Mouse (Mus musculus): ENCODE data around the gene Crip2. TPM values are rescaled to one million over a fixed set of nuclear protein-coding genes. Genes with fewer than 3 reads are reported as not detected.

Crip2 gene
- total RNA-seq, 2 experiments from 2014 or later: 1,350 to 1,351 TPM

DNA sequence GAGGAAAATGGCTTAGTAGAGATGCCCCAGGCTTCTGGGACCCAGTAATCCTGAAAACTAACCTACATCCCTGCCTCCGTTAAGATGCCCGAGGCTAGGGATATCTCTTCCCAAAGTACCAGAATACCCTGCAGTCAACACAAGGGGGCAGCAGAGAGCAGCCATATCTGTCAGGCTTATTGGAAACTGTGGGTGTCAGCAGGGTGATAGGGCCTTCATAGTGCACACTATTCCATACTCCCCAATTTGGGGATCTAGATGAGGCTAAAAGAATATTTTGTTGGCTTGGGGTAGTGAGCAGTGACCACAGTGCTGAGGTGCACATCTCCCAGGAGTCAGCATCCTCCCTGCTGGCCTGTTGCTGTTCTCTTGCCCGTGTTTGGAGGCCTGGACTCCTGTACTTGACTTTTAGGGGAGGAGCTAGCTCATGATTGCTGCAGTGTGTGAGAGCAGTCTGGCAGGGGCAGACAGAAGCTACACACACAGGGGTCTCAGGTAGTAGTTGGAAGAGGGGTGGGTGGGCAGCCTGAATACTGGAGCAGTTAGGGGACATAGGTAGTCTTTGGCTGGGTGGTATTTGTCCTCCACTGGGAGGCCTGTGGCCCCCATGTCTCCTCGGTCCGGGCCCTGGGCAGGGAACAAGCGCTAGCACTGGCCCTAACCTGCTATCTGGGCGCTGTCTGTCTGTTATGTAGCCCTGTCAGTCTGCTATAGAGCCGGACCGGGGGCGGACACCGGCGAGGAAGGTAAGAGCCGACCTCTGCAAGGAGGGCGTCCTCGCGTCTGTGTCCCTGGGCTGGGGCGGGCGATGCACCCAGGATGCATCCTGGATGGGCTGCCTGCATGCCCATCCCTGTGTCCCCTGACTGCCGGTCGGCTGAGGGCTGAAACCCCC, 20.3 kb upstream of the Crip2 start:
- DNase-seq: peak; percentile 88 to 92
- intact Hi-C loops (cut with DNase I): loop anchor here (1.0 to 2.0 kb wide), 2 partner anchors 21 to 37 kb away; partner anchors contain the start of genes Crip2 and Tedc1

DNA sequence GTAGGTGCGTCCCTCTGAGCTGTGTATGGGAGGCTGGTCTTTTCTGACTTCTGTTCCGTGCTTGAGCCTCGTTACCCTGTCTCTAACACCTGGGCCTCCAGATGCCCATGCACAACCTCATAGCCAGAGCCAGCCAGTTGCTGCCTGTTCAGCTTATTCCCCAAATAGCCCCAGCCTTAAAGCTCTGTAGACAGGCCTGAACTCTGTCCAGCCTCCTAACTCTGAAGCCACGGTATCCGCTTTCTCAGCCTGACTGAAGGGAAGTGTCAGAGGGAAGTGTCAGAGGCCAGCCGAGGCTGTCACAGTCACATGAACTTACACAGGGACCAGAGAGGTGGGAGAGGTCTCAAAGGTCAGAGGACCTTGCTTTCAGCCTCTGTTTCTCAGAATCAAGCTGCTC, 15.3 kb upstream of the Crip2 start:
- intact Hi-C loops (cut with DNase I): no loop called here
- DNase-seq: no peak

DNA sequence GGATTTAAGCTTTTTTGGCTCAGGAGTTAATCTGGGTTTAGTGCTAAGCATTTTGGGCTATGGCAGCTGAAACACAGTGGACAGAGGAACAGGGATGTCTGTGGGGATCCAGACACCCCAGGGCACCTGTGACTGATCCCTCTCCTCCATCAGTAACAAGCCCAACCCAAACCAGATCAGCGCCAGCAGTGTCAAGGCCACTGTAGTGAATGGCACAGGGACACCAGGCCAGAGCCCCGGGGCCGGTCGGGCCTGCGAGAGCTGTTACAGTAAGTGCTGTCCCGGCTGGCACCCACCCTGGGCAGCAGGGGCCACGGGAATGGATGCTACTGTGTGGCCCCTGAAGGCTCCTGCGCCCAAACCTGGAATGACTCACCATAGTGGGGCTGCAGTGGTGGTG, 9.3 kb upstream of the Crip2 start:
- intact Hi-C loops (cut with DNase I): no loop called here
- no peak for DNase-seq

DNA sequence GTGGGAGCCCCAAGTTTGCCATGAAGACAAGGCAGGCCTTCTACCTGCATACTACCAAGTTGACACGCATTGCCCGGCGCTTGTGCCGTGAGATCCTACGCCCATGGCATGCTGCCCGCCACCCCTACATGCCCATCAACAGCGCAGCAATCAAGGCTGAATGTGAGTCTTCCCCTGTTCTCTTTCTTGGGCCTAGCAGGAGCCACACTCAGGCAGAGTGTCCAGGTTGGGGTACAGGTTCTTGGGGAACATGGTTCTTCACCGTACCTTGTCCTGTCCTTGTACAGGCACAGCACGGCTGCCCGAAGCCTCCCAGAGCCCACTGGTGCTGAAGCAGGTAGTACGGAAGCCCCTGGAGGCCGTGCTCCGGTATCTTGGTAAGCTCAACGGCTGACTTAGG, 8.4 kb upstream of the Crip2 start:
- intact Hi-C loops (cut with DNase I): no loop called here

DNA sequence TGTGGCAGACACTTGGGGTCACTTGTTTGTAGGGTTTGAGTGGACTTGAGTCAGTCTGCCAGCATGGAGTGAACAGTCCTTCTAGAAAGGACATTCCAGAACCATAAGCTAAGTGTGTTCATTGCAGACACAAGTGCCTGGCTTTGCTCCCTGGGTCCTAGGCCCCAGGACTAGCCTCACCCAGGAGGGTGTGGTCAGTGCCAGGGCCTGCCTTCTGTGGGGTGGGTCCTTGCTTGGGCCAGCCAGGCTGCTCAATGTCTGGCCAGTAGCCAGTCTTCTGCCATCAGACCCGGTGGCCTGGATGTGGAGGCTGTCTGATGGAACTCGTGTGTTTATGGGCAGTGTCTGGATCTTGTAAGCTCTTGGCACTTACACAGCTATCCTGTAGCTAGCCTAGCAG, 7.5 kb upstream of the Crip2 start:
- intact Hi-C loops (cut with DNase I): no loop called here
- peak; percentile 83 to 89 for DNase-seq

More for the DNA sequence above, 8.4 kb upstream of the Crip2 start:
- DNase-seq: no peak

DNA sequence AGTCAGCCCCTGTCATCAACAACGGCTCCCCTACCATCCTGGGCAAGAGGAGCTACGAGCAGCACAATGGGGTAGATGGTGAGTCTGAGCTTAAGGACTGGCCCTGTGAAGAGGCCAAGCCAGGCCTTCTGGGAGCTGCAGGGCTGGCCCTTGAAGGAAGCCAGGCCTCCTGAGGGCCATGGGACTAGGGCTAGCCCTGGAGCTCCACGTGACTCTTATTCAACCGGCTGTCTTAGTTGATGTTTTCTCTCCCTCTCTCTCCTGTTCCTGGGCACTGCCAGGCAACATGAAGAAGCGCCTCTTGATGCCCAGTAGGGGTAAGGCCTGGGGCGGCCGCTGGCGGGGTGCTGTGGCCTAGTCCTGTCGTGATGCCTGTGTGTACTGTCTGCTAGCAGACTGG, 6.8 kb upstream of the Crip2 start:
- DNase-seq: no peak
- intact Hi-C loops (cut with DNase I): no loop called here

DNA sequence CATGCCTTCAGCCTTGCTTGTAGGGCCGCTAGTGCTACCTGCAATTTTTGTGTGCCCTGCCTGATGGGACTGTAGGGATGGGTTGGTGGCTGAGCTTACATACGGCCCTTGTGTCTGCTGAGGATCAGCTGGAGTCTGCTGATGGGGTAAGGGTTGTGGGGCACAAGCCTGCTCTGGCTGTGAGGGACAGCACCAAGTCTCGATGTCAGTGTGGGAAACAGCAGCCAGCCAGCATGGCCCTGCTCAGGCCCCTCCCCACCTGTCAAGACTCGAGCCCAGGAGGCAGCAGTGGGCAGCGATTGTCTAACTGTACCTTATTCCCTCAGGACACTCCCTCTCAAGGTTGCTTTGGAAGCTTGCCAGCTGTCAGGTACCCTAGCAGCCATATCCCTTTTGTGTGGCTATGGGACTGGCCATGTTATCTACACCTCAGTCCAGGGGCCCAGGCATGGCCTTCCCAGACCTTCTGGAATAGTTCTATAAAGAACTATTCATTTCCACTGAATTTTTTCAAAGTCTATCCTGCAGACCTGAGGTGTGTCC, 6.1 kb upstream of the Crip2 start:
- no peak for DNase-seq
- intact Hi-C loops (cut with DNase I): no loop called here

DNA sequence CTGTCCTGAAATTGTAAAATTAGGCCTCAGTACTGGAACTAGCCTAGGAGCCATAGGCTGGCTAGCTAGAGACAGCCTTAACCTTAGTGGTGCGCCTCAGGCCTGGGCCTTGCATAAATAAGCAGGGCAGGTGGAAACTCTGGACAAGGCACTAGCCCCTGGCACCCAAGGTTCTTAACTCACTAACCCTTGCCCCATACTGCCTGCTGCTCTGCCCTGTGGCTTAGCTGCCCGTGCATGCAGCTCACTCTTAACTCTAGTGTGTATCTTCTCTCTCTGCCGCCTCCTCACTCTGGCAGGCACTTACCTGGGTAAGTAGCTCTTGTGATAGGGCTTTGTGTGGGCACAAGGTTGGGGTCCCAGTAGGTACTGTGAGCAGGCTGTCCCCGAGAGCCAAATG, 5.5 kb upstream of the Crip2 start:
- DNase-seq: no peak
- intact Hi-C loops (cut with DNase I): no loop called here

DNA sequence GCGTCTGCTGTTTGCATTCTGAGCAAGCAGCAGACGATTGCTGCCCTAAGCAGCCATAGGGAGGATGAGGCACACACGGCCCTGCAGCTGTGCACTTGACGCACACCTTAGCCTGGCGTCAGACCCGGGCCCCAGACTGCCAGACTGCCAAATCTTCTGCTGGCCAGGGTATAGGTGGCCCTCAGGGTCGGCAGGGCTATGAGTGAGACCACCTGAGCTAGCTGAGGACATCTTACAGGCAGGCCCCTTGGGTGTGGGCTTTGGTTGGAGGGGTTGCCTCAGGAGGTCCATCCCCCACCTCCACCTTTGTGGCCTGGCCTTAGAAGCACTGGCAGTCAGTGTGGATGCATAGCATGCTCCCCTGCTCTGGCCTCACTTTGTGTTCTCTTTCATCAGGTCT, 4.6 kb upstream of the Crip2 start:
- DNase-seq: no peak
- intact Hi-C loops (cut with DNase I): no loop called here

DNA sequence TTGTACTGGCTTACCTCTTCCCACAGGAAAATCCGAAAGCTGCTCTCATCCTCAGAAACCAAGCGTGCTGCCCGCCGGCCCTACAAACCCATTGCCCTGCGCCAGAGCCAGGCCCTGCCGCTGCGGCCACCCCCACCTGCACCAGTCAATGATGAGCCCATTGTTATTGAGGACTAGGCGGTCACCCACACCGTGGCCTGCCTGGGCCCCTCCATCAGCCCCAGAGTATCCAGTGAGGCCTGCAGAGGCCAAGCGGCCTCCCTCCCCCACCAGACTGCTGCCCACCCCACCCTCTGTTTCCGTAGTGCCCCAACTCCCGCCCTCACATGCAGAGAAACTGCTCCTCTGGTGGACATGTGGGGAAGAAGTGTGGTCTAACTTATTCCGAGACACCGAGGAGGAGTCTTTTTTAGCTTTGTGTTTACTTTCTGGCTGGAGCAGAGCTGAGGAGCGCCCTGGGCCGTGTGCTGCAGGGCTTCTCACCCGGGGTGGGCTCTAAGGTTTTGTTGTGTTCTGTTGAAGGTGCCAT, 3.5 kb upstream of the Crip2 start:
- intact Hi-C loops (cut with DNase I): no loop called here
- DNase-seq: no peak

DNA sequence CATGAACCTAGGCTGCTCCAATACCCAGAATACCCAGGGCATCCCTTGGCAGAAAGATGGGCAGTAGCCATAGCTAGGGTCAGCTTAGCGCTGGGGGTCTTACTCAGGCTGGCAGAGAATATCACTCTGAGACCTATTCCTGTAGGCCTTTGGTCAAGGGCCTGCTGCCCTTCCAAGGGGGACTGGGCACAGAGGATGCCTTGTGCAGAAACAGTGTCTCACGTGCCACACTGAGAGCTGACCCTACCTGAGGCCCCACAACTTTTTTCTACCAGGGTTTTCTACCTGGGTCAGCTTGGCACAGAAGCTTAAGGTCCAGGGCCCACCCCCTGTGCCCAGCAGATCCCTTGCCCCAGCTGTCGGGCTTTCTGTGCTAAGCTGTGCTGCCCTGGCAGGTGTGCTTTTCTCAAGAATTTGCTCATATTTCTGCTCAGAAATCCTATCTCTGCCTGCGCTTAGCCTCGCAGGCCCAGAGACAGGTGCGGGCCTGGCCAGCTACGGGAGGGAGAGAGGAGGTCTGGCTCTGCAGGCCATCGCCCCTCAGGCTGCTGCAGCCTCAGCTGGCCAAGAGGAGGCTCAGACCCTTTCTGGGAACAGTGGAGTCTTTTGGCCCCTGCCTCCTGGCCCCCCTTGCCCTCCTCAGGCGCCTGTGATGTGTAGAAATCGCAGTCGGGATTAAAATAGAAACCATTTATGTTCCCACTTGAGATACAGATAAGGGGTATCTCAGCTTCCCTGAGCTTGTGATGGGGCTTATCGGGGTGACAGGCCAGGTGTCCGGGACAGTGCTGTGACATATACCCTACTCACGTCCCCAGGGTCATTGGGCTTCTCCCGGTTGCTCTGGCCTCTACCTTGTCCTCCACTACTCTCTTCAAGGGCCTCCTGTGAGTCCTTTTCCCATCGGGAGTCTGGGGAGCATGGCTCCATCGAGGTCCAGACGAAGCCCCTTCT, 2.5 kb upstream of the Crip2 start:
- peak; percentile 40 to 44 for DNase-seq
- intact Hi-C loops (cut with DNase I): no loop called here

DNA sequence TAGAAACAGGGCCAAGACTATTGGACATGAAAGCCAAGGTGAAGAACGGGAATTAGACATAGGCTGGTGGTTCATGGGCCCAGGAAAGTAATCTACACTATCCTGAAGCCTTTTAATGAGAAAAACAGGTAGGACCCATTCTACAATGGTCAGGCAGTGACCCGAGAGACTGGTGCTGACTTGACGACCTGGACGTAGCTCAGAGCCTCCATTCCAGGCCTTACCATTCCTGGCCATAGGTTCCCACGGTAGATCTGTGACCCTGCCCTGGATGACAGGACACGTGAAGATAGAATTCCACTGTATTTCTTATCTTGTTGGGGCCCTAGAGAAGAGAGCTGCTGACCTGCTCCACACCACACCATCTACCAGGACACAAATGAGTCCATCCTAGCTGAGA, 1.7 kb upstream of the Crip2 start:
- DNase-seq: no peak
- intact Hi-C loops (cut with DNase I): no loop called here

DNA sequence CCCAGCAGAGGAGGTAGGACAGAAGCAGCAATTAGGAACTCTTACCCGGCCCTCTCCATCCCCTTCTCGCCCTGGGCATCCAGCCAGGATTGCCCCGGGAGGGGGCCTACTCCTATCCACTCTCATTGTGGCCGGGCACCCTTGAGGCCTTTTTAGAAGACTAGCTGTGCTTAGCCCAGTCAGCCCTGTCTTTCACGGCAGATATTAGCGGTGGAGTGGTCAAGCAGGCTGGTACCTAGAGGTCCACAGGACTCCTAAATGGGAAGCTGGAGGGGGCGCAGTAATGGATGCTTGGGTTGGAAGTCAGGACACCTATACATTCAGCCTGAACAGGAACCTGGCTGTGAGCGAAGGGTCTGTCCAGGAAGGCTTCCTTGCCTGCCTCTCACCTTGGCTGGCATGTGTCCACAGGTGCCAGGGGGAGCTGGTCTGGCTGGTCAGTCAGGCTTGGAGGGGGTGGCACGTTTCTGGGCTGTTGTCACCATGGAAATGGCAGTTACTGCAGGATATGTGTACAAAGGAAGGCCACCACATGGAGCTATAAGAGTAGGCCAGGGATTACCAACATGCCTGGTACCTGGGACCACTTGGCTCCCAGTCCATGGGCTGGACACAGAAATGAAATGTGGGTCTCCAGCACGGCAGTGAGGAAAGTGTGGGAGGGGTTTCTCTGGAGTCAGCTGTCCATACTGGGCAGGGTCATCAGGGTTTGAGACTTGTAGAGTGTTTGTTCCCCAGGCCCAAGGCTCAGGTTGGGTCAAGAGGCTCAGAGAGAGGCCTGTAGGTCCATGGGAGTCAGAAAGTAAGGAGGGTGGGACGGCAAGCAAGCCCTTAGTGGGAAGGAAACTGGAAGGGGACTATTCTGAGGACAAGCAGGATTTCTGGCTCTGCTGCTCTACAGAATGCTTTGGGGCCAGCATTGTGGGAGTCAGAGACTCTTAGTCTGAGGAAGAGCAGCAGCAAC, 853 bp upstream of the Crip2 start:
- intact Hi-C loops (cut with DNase I): no loop called here
- no peak for DNase-seq

DNA sequence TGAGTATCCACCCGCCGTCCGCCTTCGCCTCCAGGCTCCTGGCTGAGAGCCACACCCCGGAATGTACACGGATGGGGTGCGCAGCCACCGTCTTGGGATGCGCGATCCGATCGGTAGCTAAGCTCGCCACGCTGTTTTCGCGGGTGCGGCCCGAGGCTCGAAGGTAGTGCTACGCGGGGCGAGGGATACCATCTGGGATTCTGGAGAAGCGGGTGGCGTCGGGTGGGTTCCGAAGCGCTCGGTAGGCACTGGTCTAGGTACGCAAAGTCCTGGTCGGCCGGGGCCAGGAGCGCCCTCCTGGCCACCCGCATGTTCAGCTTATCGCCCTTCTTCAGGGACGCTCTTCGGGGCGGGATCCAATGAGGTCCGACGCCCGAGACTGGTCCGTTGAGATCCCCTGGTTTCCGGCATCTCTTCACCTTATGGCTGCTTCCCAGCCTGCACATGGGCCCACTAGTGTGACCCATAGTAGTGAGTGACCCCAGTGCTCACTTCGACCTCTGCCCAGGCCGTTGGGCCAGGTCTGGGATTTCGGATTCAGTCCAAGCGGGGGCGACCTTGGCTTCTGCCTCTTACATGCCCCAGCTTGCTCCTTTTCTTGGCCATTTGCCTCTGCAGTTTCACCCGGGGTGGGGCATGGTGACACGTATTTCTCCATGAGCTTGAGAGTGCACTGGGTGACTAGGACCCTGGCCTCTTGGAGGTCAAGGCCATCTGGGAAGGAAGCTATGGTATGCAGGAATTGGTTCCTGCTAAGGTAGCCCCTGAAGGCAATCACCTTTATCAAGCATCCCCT, 778 bp downstream of the Crip2 start:
- intact Hi-C loops (cut with DNase I): loop anchor here (2.0 kb wide), 1 partner anchor 22 kb away; no protein-coding TSS in a partner anchor
- DNase-seq: peak; percentile 69 to 75

DNA sequence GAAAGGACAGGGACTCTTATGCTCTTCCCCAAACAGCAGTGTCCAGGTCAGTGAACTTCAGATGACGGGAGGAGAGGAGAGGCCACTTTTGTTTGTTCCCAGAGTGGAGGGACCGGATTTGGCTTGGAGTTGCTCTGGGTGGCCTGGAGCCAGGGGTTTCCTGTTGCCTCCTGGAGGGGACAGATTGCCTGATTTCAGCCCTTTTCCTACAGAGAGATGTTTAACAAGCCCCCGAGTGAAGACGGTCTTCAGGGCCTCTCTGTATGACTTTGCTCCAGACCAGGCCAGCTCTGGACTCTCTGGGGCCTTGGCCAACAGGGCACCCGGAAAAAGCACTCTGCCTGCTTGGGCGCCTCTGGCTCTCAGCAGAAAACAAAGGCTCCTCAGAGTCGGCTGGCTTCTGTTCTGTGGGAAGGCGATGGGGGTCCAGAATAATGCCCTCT, 1.5 kb downstream of the Crip2 start:
- DNase-seq: peak; percentile 78 to 81
- intact Hi-C loops (cut with DNase I): loop anchor here (2.0 kb wide), 1 partner anchor 23 kb away; no protein-coding TSS in a partner anchor

DNA sequence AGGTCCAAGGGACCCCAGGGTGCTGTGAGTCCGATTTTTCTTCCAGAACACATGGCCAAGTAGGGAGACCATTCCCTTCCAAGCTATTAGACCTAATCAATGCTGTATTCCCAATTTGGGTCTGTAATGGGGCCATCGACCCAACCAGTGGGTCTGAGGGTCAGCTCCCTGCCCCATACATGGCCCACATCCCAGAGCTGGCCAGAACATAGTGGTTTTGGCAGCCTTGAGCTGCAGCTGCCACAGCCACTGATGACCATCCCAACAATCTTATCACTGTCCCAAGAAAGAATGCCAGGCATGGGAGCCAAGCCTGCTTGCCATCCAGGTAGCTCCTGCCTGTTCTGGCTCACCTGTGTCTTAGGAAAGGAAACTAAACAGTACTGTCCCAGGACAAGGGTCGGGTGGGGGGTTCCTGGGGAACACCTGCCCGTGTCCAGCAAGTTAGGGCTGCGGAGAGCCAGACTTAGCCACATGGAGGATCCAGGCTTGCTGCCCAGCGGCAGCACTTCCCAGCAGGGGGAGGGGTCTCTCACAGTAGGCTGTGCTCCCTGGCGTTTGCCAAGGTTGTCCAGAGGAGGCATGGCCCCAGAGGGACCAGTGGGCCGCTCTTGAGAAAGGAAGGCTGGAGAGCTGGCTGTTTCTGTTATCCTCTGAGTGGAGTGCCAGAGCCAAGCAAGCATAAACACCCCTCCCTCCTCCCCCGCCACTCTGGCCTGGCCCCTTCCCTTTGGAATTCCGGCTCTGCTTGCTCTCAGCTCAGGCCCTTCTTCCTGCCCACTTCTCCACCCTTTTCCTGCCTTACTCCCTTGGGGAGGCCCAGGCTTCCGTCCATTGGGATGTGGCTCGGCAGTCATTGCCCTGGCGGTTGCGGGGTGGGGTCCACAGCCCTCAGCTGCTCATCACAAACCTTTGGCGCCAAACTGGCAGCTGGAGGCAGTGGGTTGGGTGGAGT, 2.3 kb downstream of the Crip2 start:
- intact Hi-C loops (cut with DNase I): no loop called here
- DNase-seq: peak; percentile 86 to 87

DNA sequence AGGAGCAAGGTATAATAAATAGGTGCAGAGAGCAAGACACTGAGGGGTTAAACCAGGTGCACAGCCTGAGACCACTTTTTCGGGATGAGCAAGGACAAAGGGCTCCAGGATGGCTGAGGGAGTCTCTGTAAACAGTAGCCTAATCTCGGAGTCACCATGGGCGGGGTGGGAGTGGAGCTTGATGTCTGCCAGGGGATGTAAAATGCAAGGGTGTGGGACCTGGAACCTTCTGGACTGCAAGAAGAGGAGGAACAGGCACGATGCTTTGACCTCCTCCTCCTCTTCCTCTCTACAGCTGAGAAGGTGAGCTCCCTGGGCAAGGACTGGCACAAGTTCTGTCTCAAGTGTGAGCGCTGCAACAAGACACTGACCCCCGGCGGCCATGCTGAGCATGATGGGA, 3.1 kb downstream of the Crip2 start:
- intact Hi-C loops (cut with DNase I): no loop called here
- peak; percentile 38 to 49 for DNase-seq

Measured in heart, postnatal 14 days (tissue).